Mouse (Mus musculus) neutrophil, adult 5-6 weeks (primary cell): Measurements from ENCODE around the gene B230217C12Rik. TPM values are rescaled to one million over a fixed set of nuclear protein-coding genes. Genes with fewer than 3 reads are reported as not detected.
"Not testable (repeated sequence)": the region's sequence is repeated elsewhere in the genome, so short reads cannot be mapped to it uniquely, and the experiment has no call there.

ENCODE experiments used
- ATAC-seq: fragments of 151-379, 151-347 bp; 2 replicates; pipeline ENCODE4 v1.8.0; 2017; ENCODE audit warnings: mild to moderate bottlenecking, moderate TSS enrichment; ENCODE audit not compliant: insufficient number of reproducible peaks, poor library complexity, low FRiP score, severe bottlenecking; ENCODE audit errors: extremely low read depth
- total RNA-seq: library from RNA; stranded (forward); fragments of 200-1000 nt; gene quantifications from 2 replicates; pipeline ENCODE4 v1.2.3, GENCODE M21; 2017

B230217C12Rik gene
- total RNA-seq, 1 experiment from 2014 or later, result 0.47 TPM

DNA sequence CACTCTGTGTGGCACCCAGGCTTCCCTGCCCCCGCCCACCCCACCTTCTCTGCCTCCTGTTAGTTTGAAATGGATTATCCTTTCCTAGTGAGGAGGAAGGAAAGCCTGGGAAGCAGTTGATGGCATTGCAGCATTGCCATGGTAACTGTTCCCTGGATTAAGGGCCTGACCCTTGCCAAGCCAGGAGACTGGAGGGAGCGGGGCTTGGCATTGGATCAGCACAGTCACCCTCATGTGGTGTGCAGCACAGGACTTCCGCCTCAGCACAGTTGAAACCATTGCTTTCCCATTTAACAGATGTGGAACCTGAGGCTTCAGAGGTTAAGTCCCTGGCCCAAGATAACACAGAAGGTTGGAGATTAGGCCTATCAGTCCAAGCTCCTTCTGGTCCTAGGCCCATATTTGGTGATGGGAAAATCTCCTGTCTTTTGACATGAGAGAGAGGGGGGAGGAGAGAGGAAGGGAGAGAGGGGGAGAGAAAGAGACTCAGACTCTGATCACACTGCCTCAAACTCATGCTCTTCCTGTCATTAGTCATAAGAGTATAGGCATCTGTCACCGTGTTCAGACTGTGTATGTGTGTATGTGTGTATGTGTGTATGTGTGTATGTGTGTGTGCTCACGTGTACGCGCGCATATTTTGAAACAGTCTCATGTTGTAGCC is 19.0 kb upstream of the B230217C12Rik start:
- ATAC-seq, result no peak

DNA sequence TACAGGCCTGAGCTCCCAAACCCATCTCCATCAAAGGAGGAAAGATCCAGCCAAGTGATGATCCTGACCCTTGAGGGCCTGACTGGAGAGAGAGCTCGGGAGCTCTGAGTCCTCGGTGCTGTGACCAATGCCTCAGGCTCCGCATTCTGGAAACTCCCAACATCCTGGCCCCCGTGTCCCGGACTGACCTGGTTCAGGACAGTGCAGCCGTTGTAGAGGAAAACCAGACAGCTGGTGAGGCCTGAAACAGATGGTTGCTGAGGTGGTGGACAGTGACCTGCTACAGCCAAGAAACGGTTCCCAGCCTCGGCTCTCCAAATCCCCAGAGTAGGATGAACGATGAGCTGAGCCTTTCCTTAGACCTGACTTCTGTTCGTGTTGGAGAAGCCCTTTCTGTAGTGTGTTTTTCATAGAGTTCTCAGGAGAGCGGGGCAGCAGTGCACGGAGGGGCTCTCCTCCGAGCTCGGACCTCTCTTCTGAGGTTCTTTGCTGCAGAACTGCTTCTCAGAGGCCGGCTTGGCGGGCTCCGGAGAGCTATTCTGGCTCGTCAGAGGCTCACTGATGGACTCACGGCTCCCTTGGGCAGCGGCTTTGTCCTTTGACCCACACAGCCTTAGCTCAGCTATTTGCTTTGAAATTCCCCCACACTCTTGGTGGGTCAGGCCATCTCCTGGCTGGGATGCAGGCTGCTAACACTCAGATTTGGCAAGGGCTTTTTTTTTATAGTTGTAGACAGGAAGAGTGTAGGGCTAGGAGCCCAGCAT is 17.6 kb upstream of the B230217C12Rik start:
- no peak for ATAC-seq

DNA sequence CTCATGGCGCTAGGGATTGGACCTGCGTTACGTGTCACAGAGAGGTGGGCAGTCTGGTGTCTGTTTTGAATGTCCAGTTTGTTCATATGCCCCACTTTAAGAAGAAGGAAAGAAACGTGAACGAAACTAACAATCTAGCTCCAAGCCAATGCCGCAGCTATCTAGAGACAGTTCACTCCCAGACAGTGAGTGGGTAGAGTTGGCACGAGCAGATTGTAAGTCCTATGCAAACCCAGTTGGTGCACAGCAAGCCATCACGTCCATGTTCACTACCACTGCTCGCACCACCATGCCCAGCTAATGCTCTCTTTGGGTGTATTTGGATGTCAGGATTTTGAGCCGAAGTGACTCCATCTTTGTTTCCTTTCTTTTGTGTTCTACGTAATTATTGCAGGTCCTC is 16.4 kb upstream of the B230217C12Rik start:
- ATAC-seq, result no peak

DNA sequence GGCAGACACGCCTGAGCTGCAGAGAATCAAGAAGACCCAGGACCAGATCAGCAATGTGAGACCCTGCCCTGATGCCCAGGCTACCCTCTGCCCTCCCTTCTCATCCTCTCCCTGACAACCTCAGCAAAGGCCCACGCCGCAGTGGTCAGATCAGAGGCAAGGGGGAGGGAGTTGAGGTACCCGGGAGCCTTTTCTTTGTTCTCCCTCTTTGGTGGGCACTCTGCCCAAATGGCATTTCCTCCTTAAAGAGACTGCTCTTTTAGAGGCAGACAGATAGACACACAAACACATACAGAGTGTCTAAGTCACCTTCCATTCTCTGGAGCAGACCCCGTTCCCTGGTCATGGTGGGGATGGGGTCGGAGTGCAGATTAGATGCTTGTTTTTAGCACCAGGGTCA is 15.7 kb upstream of the B230217C12Rik start:
- ATAC-seq, result no peak

DNA sequence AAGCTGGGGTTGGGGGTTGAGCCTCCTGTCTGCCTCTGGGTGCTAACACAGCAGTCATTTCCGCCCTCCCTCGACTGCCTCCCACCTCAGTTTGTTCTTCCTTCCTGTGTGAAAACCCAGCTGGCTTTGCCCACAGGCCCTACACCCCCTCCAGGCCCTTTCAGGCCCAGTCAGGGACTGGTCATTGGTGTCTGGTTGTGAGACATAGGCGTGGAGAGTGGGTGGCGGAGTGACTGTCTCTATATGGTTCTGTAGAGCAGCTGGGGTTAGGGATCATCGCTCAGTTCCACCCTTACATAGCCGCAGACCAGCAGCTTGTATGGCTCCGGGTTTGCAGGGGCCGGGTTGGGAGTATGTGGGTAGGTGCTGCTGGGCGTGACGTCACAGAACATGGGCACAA is 15.3 kb upstream of the B230217C12Rik start:
- ATAC-seq, result peak; percentile 14; the same call in 1 of the 2 replicates

DNA sequence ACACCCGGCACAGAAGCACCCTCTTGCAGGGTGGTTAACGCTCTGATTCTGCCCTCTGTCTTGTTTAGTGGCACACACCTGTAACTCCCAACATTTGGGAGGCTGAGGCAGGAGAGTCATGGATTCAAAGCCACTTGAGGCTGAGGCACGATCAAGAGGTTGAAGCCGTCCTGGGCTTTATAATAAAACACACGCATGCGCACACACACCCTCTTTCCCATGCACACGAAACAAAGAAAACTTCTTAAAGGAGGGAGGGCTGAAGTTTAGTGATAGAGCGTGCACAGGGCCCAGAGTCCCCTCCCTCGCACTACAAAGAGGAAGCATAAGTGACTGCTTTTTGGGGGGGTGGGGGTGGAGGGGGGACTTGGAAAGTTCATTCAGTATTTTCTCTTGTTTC is 14.6 kb upstream of the B230217C12Rik start:
- ATAC-seq, result no peak

DNA sequence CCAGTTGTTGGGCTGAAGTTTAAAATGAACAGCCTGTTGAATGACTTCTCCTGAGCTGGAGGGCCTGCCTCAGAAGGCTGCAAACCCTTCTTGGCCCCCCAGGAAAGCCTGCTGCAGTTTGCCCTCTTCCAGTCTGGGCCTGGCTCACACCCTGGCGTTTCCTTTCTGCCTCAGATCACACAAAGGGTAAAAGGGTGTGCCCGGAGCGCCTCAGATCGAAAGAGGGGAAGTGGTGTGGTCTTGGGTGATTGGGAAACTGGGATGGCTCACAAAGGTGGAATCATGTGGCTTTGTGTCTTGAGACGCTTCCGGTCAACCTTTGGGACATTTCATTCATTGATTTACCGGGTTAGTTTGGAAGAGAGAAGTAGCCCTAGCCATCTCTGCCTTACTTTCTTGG is 14.2 kb upstream of the B230217C12Rik start:
- 0 out of 2 replicates have a peak, but pooled peaks have one; percentile 21 for ATAC-seq

DNA sequence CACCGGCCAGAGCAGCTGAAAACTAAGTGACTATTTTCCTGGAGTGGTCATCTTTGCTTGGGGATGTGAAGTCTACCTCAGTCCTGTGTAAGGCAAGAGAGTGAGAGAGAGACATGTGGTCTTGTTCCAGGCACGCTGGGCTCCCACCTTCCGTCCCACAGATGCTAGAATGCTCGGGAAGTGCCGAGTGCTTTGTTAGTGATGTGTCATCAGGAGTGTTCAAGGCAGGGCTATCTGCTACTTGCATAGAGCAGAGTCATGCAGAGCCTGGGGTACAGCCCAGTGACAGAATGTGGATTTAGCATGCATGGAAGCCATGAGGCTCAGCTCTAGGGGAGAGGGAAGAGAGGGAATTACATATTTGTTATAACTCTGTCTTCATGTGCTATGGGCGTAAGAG is 12.9 kb upstream of the B230217C12Rik start:
- no peak for ATAC-seq

DNA sequence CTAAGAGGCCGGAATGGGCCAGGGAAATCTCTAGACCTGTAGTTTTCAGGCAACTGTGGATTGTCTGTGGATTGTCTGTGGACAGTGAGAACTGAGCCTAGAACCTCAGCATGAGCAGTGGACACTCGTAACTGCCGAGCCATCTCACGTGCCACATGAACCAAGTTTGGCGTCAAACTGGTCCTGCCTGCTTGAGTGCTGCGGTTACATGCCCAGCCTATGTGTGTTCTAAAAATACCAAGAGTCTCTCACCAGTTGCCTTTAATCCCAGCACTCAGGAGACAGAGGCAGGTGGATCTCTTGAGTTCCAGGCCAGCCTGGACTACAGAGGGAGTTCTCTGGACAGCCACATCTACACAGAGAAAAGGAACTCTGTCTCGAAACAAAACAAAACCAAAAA is 11.2 kb upstream of the B230217C12Rik start:
- no peak for ATAC-seq

DNA sequence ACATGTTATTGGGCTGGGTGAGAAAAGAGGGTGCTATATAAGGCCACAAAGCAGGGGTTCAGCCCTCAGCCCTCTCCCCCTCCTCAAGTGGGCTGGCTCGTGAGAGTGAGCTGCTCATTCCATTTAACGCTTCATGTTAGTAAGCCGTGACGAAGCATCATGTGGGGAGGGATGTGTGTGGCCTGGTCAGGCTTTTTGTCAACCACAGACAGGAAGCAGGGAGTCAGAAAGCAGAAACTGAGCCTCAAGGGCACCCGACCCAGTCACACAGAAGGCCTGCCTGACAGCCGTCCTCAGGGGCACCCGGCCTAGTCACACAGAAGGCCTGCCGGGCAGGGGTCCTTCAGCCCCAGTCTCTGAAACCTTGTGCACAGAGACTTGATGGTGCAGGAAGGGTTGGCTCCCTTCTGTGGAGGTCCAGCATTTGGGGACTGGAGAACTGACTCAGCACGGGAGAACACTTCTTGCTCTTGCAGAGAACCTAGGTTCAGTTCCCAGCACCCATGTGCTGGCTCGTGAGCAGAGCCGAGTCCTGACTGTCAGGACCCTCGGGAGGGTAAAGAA is 10.6 kb upstream of the B230217C12Rik start:
- ATAC-seq, result peak; percentile 76

DNA sequence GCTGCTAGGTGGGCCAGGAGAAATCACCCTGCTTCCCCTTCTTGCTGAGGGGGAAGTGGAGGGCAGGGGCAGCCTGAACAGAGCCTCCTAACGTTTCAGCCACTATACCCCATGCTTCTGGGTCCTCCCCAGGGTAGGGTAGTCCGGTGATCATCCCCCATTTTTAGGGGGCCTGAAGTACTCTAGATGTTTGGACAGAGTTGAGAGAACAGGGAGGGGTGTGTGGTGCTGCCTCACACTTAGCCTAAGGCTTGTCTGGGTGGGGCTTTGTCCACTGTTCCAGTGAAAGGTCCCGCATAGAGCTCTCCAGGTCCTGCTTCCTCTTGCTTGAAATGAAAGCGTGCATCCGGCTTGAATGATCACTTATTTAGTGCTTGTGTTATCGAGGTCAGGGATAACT is 10.1 kb upstream of the B230217C12Rik start:
- no peak for ATAC-seq

DNA sequence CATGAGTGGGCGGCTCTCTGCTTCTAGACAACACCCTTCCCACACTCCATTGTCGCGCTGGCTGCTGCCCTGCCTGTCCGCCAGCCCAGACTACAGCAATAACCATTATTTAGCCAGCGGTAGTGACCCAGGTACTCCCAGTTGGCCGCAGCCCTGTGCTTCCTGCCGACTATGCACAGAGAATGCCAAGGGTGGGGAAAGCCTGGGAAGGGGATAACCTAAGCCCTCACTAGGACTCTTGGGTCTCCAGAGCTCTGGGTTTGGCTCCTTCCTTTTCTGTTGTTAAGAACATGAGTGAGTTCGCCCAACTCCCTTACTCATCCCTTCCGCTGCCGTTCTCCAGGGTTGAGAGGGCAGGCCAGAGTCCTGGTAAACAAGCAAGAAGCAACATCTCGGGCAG is 8.6 kb upstream of the B230217C12Rik start:
- no peak for ATAC-seq

DNA sequence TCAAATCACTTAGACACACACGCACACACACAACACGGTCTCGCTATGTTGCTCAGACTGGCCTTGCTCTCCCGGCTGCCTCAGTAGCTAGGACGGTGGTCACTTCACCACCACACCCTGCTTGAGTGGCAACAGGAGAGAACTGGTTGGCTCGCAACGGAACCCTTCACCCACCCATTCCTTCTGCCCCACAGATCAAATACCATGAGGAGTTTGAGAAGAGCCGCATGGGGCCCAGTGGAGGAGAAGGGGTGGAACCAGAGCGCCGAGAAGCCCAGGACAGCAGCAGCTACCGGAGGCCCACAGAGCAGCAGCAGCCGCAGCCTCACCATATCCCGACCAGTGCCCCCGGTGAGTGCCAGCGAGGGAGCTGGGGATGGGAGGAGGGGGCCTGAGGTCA is 7.2 kb upstream of the B230217C12Rik start:
- no peak for ATAC-seq

DNA sequence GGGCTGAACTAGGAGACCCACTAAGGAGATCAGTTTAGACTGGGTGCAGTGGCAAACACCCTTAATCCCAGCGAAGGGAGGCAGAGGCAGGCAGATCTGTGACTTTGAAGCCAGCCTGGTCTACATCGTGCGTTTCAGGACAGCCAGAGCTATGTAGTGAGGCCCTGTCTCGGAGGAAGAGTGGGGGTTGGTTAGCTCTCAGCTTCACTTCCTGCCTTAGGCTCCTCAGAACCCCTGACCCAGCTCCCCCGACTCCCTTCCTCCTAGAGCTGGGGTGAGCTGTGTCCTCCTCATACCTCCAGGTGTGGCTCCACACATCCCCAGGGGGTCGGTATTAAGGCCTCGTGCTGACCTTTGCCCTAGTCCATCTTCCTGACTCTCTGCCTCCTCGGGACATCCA is 4.0 kb upstream of the B230217C12Rik start:
- ATAC-seq, result no peak

DNA sequence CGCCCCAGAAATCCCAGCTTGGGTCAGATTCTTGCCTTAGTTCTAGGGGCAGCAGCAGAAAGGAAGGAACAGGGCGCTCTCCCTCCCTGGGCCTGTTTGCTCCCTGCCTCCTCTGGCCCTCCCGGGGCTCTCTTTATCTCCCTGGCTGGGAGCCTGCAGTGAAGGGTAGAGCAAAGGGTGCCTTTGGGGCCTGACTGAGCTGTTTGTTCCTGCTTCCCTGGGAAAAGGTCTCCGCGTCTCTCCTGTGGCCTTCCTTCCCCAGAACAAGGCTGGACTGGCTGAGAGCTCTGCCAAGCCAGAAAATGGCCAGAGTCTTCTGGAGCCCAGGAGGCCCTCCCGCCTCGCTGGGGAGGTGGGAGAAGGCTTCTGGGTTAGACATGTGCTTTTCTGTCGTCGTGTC is 3.5 kb upstream of the B230217C12Rik start:
- not testable (repeated sequence) for ATAC-seq

DNA sequence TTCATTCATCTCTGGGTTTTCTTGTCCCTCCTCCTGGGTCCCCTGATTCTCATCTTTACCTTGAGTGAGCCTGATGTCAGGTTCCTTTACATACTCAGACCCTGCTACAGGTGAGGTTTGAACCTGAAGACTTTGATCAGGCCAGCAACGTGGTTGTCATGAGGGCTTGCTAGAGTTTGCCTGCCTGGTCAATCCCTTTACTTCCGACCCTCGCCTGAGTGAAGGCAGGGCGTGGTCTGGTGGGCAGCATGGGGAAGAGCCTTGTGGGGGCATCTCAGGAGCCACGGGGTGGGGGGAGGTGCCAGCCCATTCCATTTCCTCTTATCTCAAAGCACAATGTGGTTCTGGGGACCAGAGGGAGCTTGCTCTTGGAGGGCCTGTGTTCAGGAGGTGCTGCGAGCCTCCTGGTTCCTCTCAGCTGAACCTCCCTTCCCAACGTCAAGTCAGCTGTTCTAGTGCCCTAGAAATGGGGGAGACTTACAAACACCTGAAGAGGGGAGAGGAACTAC is 2.9 kb upstream of the B230217C12Rik start:
- ATAC-seq, result no peak

DNA sequence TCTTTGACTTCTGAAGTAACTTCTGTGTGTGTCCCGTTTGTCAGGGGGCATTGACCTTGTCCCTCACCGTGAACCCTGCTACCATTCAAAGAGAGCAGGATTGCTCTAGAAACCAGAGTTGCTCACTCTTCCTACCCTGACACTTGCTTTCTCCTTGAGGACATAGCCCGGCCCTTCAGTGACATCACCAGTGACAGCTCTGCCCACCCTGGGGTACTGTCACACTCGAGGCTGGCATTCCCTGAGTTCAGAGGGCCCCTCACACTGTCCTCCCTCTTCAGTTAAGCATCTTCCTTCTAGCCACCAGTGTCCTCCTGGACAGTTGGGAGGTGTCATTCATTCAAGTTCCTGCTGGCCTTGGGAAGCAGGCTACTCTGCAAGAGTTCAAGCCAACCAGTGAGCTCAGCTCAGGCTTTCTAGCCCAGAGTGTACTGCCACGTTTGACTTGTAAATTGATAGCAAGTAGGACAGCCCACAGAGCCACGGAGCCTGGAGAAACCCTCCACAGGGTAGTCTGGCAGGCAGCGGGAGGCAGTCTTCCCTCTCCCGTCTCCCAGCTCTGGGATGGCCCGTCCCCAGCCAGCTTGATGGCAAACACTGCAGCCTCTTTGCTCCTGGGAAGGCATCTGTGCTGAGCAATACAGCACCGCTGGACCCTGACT is 1.7 kb upstream of the B230217C12Rik start:
- ATAC-seq, result no peak

DNA sequence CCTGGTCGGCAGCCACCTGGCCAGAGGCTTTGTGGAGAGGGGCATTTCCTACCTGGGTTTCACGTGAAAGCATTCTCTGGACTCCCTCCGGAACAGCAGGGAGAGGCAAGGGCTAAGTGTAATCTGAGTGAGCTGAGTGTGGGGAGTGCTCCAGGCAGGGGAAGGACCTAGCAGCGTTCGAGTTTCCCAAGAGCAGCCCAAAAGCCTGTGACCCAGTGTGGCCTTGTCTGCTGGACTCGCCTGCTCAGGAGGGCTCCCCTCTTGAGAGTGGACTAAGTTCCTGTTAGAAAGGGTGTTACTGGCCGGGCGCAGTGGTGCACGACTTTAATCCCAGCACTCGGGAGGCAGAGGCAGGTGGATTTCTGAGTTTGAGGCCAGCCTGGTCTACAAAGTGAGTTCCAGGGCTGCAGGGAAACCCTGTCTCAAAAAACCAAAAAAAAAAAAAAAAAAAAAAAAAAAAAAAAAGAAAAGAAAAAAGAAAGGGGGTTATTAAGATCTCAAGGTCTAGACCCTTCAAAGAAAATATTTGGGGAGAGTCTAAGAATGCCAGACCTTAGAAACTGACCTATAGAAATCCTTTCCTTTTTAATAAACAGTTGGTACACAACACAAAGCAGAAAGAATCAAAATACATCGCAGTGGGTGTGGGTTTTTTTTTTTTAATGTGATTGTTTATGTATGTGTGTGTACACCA is 992 bp upstream of the B230217C12Rik start:
- no peak for ATAC-seq

DNA sequence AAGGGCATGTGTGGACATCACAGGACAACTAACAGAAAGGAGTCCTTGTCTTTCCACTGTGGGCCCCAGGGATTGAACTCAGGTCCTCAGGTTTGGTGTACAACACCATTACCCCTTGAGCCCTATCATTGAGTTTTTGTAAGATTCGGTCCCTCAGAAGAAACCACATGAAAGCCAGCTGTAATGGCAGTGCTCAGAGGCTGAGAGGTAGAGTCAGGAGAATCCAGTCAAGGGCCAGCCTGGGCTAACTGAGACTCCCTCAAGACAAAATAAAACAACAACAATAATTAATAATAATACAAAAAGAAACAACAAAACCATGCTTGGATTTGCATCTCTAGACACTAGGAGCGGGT is 467 bp upstream of the B230217C12Rik start:
- no peak for ATAC-seq
